In genomic region chr3:122152431-122152830, GRCm38 (mm10) we compare ENCODE assay signal across 15 mouse cellular contexts.
DNase-seq lines count a peak whose midpoint lies in the region; ATAC-seq and TF ChIP-seq lines count a peak whose summit lies in the region.
"Had no signal": no experiment of that assay in that cellular context is flagged by ENCODE, and none has a peak within 500 bp of the region (broad histone marks: within the 10 kb centered on the region; RNA-seq: fewer than 3 reads in every experiment).

No protein-coding gene starts in this region.

- H3K27me3 ChIP-seq in hindbrain, embryonic 15.5 days: no peaks in the 10 kb centered on the region
- H3K27me3 ChIP-seq in hindbrain, embryonic 10.5 days (ENCODE audit: insufficient read depth, poor library complexity, severe bottlenecking): no peaks in the 10 kb centered on the region
- H3K27me3 ChIP-seq in midbrain, postnatal 0 days (ENCODE audit: insufficient read depth, low read length): no peaks in the 10 kb centered on the region
- H3K27me3 ChIP-seq in midbrain, embryonic 13.5 days: no peaks in the 10 kb centered on the region
- H3K27me3 ChIP-seq in embryonic facial prominence, embryonic 10.5 days (replicated peaks; ENCODE audit: low read depth, poor library complexity, severe bottlenecking): no peaks in the 10 kb centered on the region
- H3K27me3 ChIP-seq: megakaryocyte, embryonic 14.5 days; neural tube, embryonic 13.5 days had no signal

- H3K27ac ChIP-seq in hindbrain, embryonic 15.5 days (replicated peaks): no peak overlapping the region
- H3K27ac ChIP-seq in hindbrain, embryonic 10.5 days: no peak overlapping the region
- H3K27ac ChIP-seq in midbrain, postnatal 0 days (ENCODE audit: low read depth, low read length): no peak overlapping the region
- no peak overlapping the region for H3K27ac ChIP-seq in midbrain, embryonic 13.5 days
- no peak overlapping the region for H3K27ac ChIP-seq in embryonic facial prominence, embryonic 10.5 days (replicated peaks)
- H3K27ac ChIP-seq: neural tube, embryonic 13.5 days had no signal

- H3K9ac ChIP-seq in hindbrain, embryonic 15.5 days: no peak overlapping the region
- no peak overlapping the region for H3K9ac ChIP-seq in midbrain, postnatal 0 days (replicated peaks; ENCODE audit: low read length, poor library complexity, severe bottlenecking)
- H3K9ac ChIP-seq in midbrain, embryonic 13.5 days (replicated peaks): no peak overlapping the region
- H3K9ac ChIP-seq: neural tube, embryonic 13.5 days had no signal

- H3K4me3 ChIP-seq in hindbrain, embryonic 15.5 days: no peak overlapping the region
- no peak overlapping the region for H3K4me3 ChIP-seq in hindbrain, embryonic 10.5 days
- H3K4me3 ChIP-seq in midbrain, postnatal 0 days (ENCODE audit: low read depth, low read length): no peak overlapping the region
- no peak overlapping the region for H3K4me3 ChIP-seq in midbrain, embryonic 13.5 days (replicated peaks)
- no peak overlapping the region for H3K4me3 ChIP-seq in embryonic facial prominence, embryonic 10.5 days
- H3K4me3 ChIP-seq: megakaryocyte, embryonic 14.5 days; neural tube, embryonic 13.5 days had no signal

- no peaks in the 10 kb centered on the region for H3K4me1 ChIP-seq in hindbrain, embryonic 15.5 days (replicated peaks)
- no peaks in the 10 kb centered on the region for H3K4me1 ChIP-seq in hindbrain, embryonic 10.5 days (replicated peaks)
- H3K4me1 ChIP-seq in midbrain, postnatal 0 days (ENCODE audit: insufficient read depth, low read length): no peaks in the 10 kb centered on the region
- no peaks in the 10 kb centered on the region for H3K4me1 ChIP-seq in midbrain, embryonic 13.5 days (replicated peaks)
- H3K4me1 ChIP-seq in embryonic facial prominence, embryonic 10.5 days: peaks cover 4% of the 10 kb centered on the region

- no peak for TF ChIP-seq CTCF in midbrain, postnatal 0 days (IDR thresholded peaks at IDR 0.05)

- ATAC-seq in hindbrain, embryonic 15.5 days (ENCODE audit: low FRiP score, low read depth): peak; percentile 59; the same call in 1 of the 2 replicates
- peak; percentile 41; the same call in 1 of the 2 replicates for ATAC-seq in midbrain, postnatal 0 days (ENCODE audit: low FRiP score)
- ATAC-seq in midbrain, embryonic 13.5 days: no peak
- ATAC-seq: intestine, embryonic 16.5 days had no signal

- 40% methylated on average over 4 of the region's 4 CpGs for WGBS in hindbrain, embryonic 15.5 days
- WGBS in hindbrain, embryonic 10.5 days: 52% methylated on average over 4 of the region's 4 CpGs
- WGBS in midbrain, postnatal 0 days: 44% methylated on average over 4 of the region's 4 CpGs
- 70% methylated on average over 4 of the region's 4 CpGs for WGBS in midbrain, embryonic 13.5 days
- WGBS in embryonic facial prominence, embryonic 10.5 days: 69% methylated on average over 4 of the region's 4 CpGs

- H3K36me3 ChIP-seq in hindbrain, embryonic 15.5 days: no peaks in the 10 kb centered on the region
- no peaks in the 10 kb centered on the region for H3K36me3 ChIP-seq in hindbrain, embryonic 10.5 days
- H3K36me3 ChIP-seq in midbrain, postnatal 0 days (ENCODE audit: insufficient read depth, low read length): no peaks in the 10 kb centered on the region
- no peaks in the 10 kb centered on the region for H3K36me3 ChIP-seq in midbrain, embryonic 13.5 days
- no peaks in the 10 kb centered on the region for H3K36me3 ChIP-seq in embryonic facial prominence, embryonic 10.5 days (replicated peaks)
- H3K36me3 ChIP-seq: G1E; neural tube, embryonic 13.5 days had no signal

- H3K4me2 ChIP-seq in hindbrain, embryonic 15.5 days: no peak overlapping the region
- no peak overlapping the region for H3K4me2 ChIP-seq in midbrain, postnatal 0 days (ENCODE audit: low read depth, low read length, poor library complexity, severe bottlenecking)
- no peak overlapping the region for H3K4me2 ChIP-seq in midbrain, embryonic 13.5 days (replicated peaks)
- H3K4me2 ChIP-seq: neural tube, embryonic 13.5 days had no signal

- H3K9me3 ChIP-seq in hindbrain, embryonic 15.5 days: no peaks in the 10 kb centered on the region
- no peaks in the 10 kb centered on the region for H3K9me3 ChIP-seq in hindbrain, embryonic 10.5 days
- no peaks in the 10 kb centered on the region for H3K9me3 ChIP-seq in midbrain, postnatal 0 days (ENCODE audit: low read length)
- no peaks in the 10 kb centered on the region for H3K9me3 ChIP-seq in midbrain, embryonic 13.5 days
- H3K9me3 ChIP-seq in embryonic facial prominence, embryonic 10.5 days: no peaks in the 10 kb centered on the region
- H3K9me3 ChIP-seq: G1E; megakaryocyte, embryonic 14.5 days; neural tube, embryonic 13.5 days had no signal

- DNase-seq in adrenal gland, postnatal 14 days: peak; percentile 37
- no peak for DNase-seq in adrenal gland, adult 18-20 months (ENCODE audit: low spot score in 2 of 2)
- DNase-seq in hindbrain, embryonic 10.5 days (ENCODE audit: low spot score): no peak
- DNase-seq in midbrain, postnatal 0 days (ENCODE audit: low spot score): peak; percentile 71
- peak; percentile 25 to 55 for DNase-seq in lung, postnatal 4 days
- no peak for DNase-seq in embryonic facial prominence, embryonic 10.5 days (ENCODE audit: low spot score)
- DNase-seq: gastrocnemius, postnatal 10 days; kidney, postnatal 4 days; liver had no signal

Comparison
In these comparisons a context has a peak if more than half of its experiments do, and no peak if none do; other contexts are left out.
1. DNase-seq: peak in adrenal gland, postnatal 14 days (single experiment), midbrain, postnatal 0 days (single experiment) and lung, postnatal 4 days (2 of 2); none in adrenal gland, adult 18-20 months (0 of 2), hindbrain, embryonic 10.5 days (single experiment) and embryonic facial prominence, embryonic 10.5 days (single experiment).